Mouse (Mus musculus) CH12.LX (cell line): ENCODE results near the gene Sds. TPM values are rescaled to one million over a fixed set of nuclear protein-coding genes. Genes with fewer than 3 reads are reported as not detected.

Source experiments
- DNase-seq: peaks from one replicate; pipeline ENCODE4 v3.0.0-alpha.2; 2013; ENCODE audit errors: extremely low read depth
- H3K27ac ChIP-seq: 2 replicates; pipeline ENCODE4 v1.5.1; 2012; ENCODE audit warnings: low read depth, mild to moderate bottlenecking, control low read depth, moderate library complexity; ENCODE audit not compliant: insufficient read depth
- H3K27me3 ChIP-seq: replicated peaks from 2 replicates; pipeline ENCODE3; 2012; ENCODE audit warnings: inconsistent platforms
- H3K36me3 ChIP-seq, 2 experiments: replicated peaks in 1 of 2; 2 replicates each; pipeline versions ENCODE3 to v1.6.1; 2012; ENCODE audit warnings: inconsistent platforms in 1 of 2, low read length in 1 of 2, mild to moderate bottlenecking in 1 of 2, mixed read lengths in 1 of 2, moderate library complexity in 1 of 2; ENCODE audit not compliant: control insufficient read depth in 1 of 2, insufficient read depth in 1 of 2
- H3K4me1 ChIP-seq, 2 experiments: 2 replicates each; pipeline ENCODE4 v1.6.1; 2012; ENCODE audit warnings: inconsistent platforms in 1 of 2, moderate library complexity in 1 of 2; ENCODE audit not compliant: insufficient read depth in 2 of 2, control insufficient read depth in 1 of 2
- H3K4me2 ChIP-seq: 2 replicates; pipeline ENCODE4 v1.6.1; 2012; ENCODE audit warnings: low read depth, mild to moderate bottlenecking, control low read depth; ENCODE audit not compliant: poor library complexity, insufficient read depth, severe bottlenecking
- H3K4me3 ChIP-seq, 3 experiments: fragments of 150-350 bp in 1 of 3; sonication (generic) in 1 of 3; replicated peaks in 1 of 3; 2 replicates each; pipeline versions ENCODE3 to v1.5.1; 2011 to 2012; ENCODE audit warnings: low read depth in 2 of 3, low read length in 2 of 3, mild to moderate bottlenecking in 2 of 3, moderate library complexity in 2 of 3, control low read depth in 1 of 3, improper control_type of control experiment in 1 of 3, inconsistent platforms in 1 of 3, mixed read lengths in 1 of 3; ENCODE audit not compliant: poor library complexity in 1 of 3
- H3K79me2 ChIP-seq: replicated peaks from 2 replicates; pipeline ENCODE4 v1.6.1; 2012; ENCODE audit warnings: mild to moderate bottlenecking, moderate library complexity; ENCODE audit not compliant: control insufficient read depth, poor library complexity, insufficient read depth, severe bottlenecking; ENCODE audit errors: extremely low read depth
- H3K9ac ChIP-seq: 2 replicates; pipeline ENCODE4 v1.6.1; 2012; ENCODE audit warnings: low read depth, mild to moderate bottlenecking, control low read depth, moderate library complexity; ENCODE audit not compliant: insufficient read depth
- H3K9me3 ChIP-seq: replicated peaks from 2 replicates; pipeline ENCODE3; 2012; ENCODE audit warnings: low read length, inconsistent platforms, mixed read lengths
- CHD1 ChIP-seq: IDR thresholded peaks from 2 replicates; pipeline ENCODE4 v1.6.1; 2012; ENCODE audit warnings: low read depth, low read length, improper control_type of control experiment, inconsistent platforms
- CHD2 ChIP-seq: IDR thresholded peaks from 2 replicates; pipeline ENCODE4 v1.6.1; 2011; ENCODE audit warnings: low read length, improper control_type of control experiment
- CTCF ChIP-seq, 2 experiments: IDR thresholded peaks in 1 of 2; conservative IDR thresholded peaks in 1 of 2; 2 replicates each; pipeline ENCODE4 v1.5.1; 2011 to 2012; ENCODE audit warnings: low read depth in 2 of 2, low read length in 2 of 2, improper control_type of control experiment in 1 of 2, inconsistent platforms in 1 of 2, mild to moderate bottlenecking in 1 of 2, moderate library complexity in 1 of 2
- E2F4 ChIP-seq: IDR thresholded peaks from 2 replicates; pipeline ENCODE4 v1.6.1; 2011; ENCODE audit warnings: low read depth, low read length, improper control_type of control experiment; ENCODE audit not compliant: insufficient replicate concordance
- EP300 ChIP-seq: IDR thresholded peaks from 2 replicates; pipeline ENCODE4 v1.6.1; 2011; ENCODE audit warnings: low read length, improper control_type of control experiment
- GABPA ChIP-seq: IDR thresholded peaks from 2 replicates; pipeline ENCODE4 v1.6.1; 2012; ENCODE audit warnings: low read depth, low read length, improper control_type of control experiment, inconsistent platforms; ENCODE audit not compliant: insufficient replicate concordance
- HCFC1 ChIP-seq: IDR thresholded peaks from 2 replicates; pipeline ENCODE4 v1.6.1; 2012; ENCODE audit warnings: low read depth, mild to moderate bottlenecking, inconsistent platforms, low read length, improper control_type of control experiment
- JUN ChIP-seq: IDR thresholded peaks from 2 replicates; pipeline ENCODE4 v1.6.1; 2011; ENCODE audit warnings: low read depth, mild to moderate bottlenecking, low read length, improper control_type of control experiment, moderate library complexity; ENCODE audit not compliant: insufficient read depth
- JUND ChIP-seq: conservative IDR thresholded peaks from 2 replicates; pipeline ENCODE4 v1.6.1; 2011; ENCODE audit warnings: low read depth, low read length, improper control_type of control experiment
- KAT2A ChIP-seq: IDR thresholded peaks from 2 replicates; pipeline ENCODE4 v1.6.1; 2012; ENCODE audit warnings: low read length, improper control_type of control experiment, inconsistent platforms; ENCODE audit not compliant: insufficient replicate concordance
- MAZ ChIP-seq: IDR thresholded peaks from 2 replicates; pipeline ENCODE4 v1.6.1; 2012; ENCODE audit warnings: low read depth, mild to moderate bottlenecking, inconsistent platforms, low read length, improper control_type of control experiment, moderate library complexity
- MXI1 ChIP-seq: IDR thresholded peaks from 2 replicates; pipeline ENCODE4 v1.6.1; 2011; ENCODE audit warnings: mild to moderate bottlenecking, low read depth, low read length, improper control_type of control experiment
- NRF1 ChIP-seq: IDR thresholded peaks from 2 replicates; pipeline ENCODE4 v1.6.1; 2014; ENCODE audit warnings: low read depth, mild to moderate bottlenecking, inconsistent platforms, low read length, improper control_type of control experiment, moderate library complexity
- POLR2AphosphoS2 ChIP-seq: IDR thresholded peaks from 2 replicates; pipeline ENCODE4 v1.6.1; 2011; ENCODE audit warnings: low read depth, low read length, improper control_type of control experiment
- RCOR1 ChIP-seq: conservative IDR thresholded peaks from 2 replicates; pipeline ENCODE4 v1.6.1; 2012; ENCODE audit warnings: low read depth, mild to moderate bottlenecking, inconsistent platforms, low read length, improper control_type of control experiment
- TBP ChIP-seq: conservative IDR thresholded peaks from 2 replicates; pipeline ENCODE4 v1.6.1; 2011; ENCODE audit warnings: low read depth, low read length, improper control_type of control experiment
- TCF12 ChIP-seq: IDR thresholded peaks from 2 replicates; pipeline ENCODE4 v1.6.1; 2014; ENCODE audit warnings: low read depth, mild to moderate bottlenecking, inconsistent platforms, low read length, improper control_type of control experiment
- UBTF ChIP-seq: IDR thresholded peaks from 2 replicates; pipeline ENCODE4 v1.6.1; 2012; ENCODE audit warnings: low read depth, mild to moderate bottlenecking, inconsistent platforms, low read length, improper control_type of control experiment, moderate library complexity
- USF1 ChIP-seq: IDR thresholded peaks from 2 replicates; pipeline ENCODE4 v1.6.1; 2014; ENCODE audit warnings: low read depth, mild to moderate bottlenecking, inconsistent platforms, low read length, improper control_type of control experiment
- ZKSCAN1 ChIP-seq: IDR thresholded peaks from 2 replicates; pipeline ENCODE4 v1.6.1; 2012; ENCODE audit warnings: low read depth, inconsistent platforms, low read length, improper control_type of control experiment, borderline replicate concordance
- dilution Hi-C: fragments of 300-500 bp; cut with MboI; formaldehyde crosslinking; loops from 2 replicates; pipeline ENCODE4 v1.14.3; 2020; ENCODE audit warnings: low sequenced_read_pairs; ENCODE audit not compliant: extremely low pct_unique_long_range_greater_than_20kb, extremely low pct_ligation_motif_present
- in situ Hi-C: fragments of 300-500 bp; cut with MboI; formaldehyde crosslinking; loops from 3 replicates; pipeline ENCODE4 v1.14.3; 2019; ENCODE audit warnings: low sequenced_read_pairs, low pct_ligation_motif_present, low pct_unique_long_range_greater_than_20kb, mixed read lengths
- polyA plus RNA-seq: library from polyadenylated mRNA; unstranded; fragments of >175 nt; gene quantifications from 2 replicates; pipeline ENCODE4 v1.2.1, GENCODE M21; 2012; ENCODE audit warnings: low read depth; ENCODE audit not compliant: insufficient read length
- total RNA-seq, 2 experiments: library from RNA; depleted of rRNA; stranded (reverse); fragments of 300-350 nt in 1 of 2; fragments of >200 nt in 1 of 2; gene quantifications; 2 replicates each; pipeline ENCODE4 v1.2.3; 2012 to 2014

The Sds gene
- total and polyA plus RNA-seq, 3 experiments = 0.76 TPM; not detected in 2

GRCm38 (mm10) chr5:120506490-120506889, 30.2 kb downstream of the Sds start:
- H3K4me1 ChIP-seq = peaks cover 8 to 36% of the 10 kb centered on the region in 2 experiments; a peak in 3 of 4 replicates

DNA sequence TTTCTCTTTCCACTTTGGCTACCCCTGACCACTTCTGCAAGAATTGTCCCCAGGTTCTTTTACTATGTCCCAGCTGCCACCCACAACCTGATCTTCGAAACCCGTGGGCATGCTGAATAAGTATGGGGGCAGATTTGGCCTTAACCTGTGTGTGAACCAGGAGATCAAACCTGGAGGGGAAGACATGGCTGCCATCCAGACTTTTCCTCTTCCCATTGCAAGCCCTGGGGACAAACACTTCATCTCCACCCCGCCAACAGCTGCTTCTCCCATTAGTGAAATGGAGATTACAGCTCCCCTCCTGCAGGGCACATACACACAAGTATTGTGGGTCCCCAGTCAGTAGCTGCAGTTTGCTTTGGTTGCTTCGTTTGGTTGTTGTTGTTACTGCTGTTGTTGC, 31.0 kb downstream of the Sds start:
- in situ Hi-C loops (loop anchor here (25.0 kb wide), 1 partner anchor 205 kb away; the partner anchor contains the start of gene Dtx1), dilution Hi-C loops (no loop called here)
- Histone ChIP-seq H3K9ac (no peak overlapping the region), H3K27me3 (peaks cover 14% of the 10 kb centered on the region), H3K36me3 (no peaks in the 10 kb centered on the region), H3K4me2 (no peak overlapping the region), H3K4me1 (peaks cover 9 to 41% of the 10 kb centered on the region in 2 experiments; a peak in 3 of 4 replicates), H3K9me3 (peaks cover 5% of the 10 kb centered on the region), H3K79me2 (0 out of 2 replicates have a peak, but pooled peaks cover 4% of the 10 kb centered on the region), H3K27ac (no peak overlapping the region), H3K4me3 (no peak overlapping the region)
- TF ChIP-seq RCOR1 (no peak), JUND (no peak), TCF12 (no peak), MAZ (no peak), UBTF (no peak)
- no peak for DNase-seq

More at GRCm38 (mm10) chr5:120506490-120506889, 30.2 kb downstream of the Sds start:
- H3K4me3 ChIP-seq = no peak overlapping the region
- TF ChIP-seq KAT2A (no peak), JUN (no peak), NRF1 (no peak), GABPA (no peak), HCFC1 (no peak), E2F4 (no peak), CTCF (conservative IDR thresholded peaks at IDR 0.05 in 1 of 2, IDR thresholded peaks at IDR 0.05 in 1 of 2; ENCODE audit: low read depth in 2 of 2, low read length in 2 of 2) (no peak), USF1 (no peak), POLR2AphosphoS2 (no peak), TBP (no peak), ZKSCAN1 (no peak), CHD2 (no peak), MXI1 (no peak), CHD1 (no peak), UBTF (no peak), EP300 (no peak)
- TF ChIP-seq, all 38 proteins: peak for 0
- H3K79me2 ChIP-seq = peaks cover 7% of the 10 kb centered on the region; the same call in 1 of the 2 replicates
- no peak overlapping the region for H3K4me2 ChIP-seq
- in situ Hi-C loops (loop anchor here (25.0 kb wide), 1 partner anchor 206 kb away; the partner anchor contains the start of gene Dtx1), dilution Hi-C loops (no loop called here)
- H3K27me3 ChIP-seq = peaks cover 14% of the 10 kb centered on the region
- no peak overlapping the region for H3K9ac ChIP-seq
- peaks cover 5% of the 10 kb centered on the region for H3K9me3 ChIP-seq
- DNase-seq = no peak
- H3K36me3 ChIP-seq = no peaks in the 10 kb centered on the region
- H3K27ac ChIP-seq = no peak overlapping the region
